Mouse (Mus musculus) mouse trophoblast stem cell (cell line): ENCODE measurements around the gene Gm7271.

Experiments used
- in situ Hi-C, 2 experiments: fragments of 300-500 bp; cut with MseI, MboI; formaldehyde crosslinking; loops; 2 replicates in 1 of 2; 3 replicates in 1 of 2; pipeline ENCODE4 v1.15.1; 2025

The Gm7271 gene

GRCm38 (mm10) chr5:76483811-76484210 is at the start of gene Gm7271:
TSS of gene Gm7271 (plus strand) at chr5:76484040.
- in situ Hi-C loops, result no loop called here

- in situ Hi-C loops, result no loop called here
Observed at GRCm38 (mm10) chr5:76437100-76437499, 46.7 kb upstream of the Gm7271 start.

GRCm38 (mm10) chr5:76437696-76438095 is 46.1 kb upstream of the Gm7271 start:
- in situ Hi-C loops, result no loop called here

GRCm38 (mm10) chr5:76441431-76441830 is 42.4 kb upstream of the Gm7271 start:
- in situ Hi-C loops, result no loop called here

- in situ Hi-C loops, result no loop called here
Observed at GRCm38 (mm10) chr5:76474931-76475330, 8.9 kb upstream of the Gm7271 start.

- in situ Hi-C loops, result no loop called here
Observed at GRCm38 (mm10) chr5:76476873-76477272, 7.0 kb upstream of the Gm7271 start.

- in situ Hi-C loops, result no loop called here
Observed at GRCm38 (mm10) chr5:76477764-76478163, 6.1 kb upstream of the Gm7271 start.

- in situ Hi-C loops, result no loop called here
Observed at GRCm38 (mm10) chr5:76495126-76495525, 11.3 kb downstream of the Gm7271 start.

- in situ Hi-C loops, result no loop called here
Observed at GRCm38 (mm10) chr5:76522446-76522845, 38.6 kb downstream of the Gm7271 start.

- in situ Hi-C loops, result no loop called here
Observed at GRCm38 (mm10) chr5:76524623-76525022, 40.8 kb downstream of the Gm7271 start.

GRCm38 (mm10) chr5:76525066-76525465 is 41.2 kb downstream of the Gm7271 start:
- in situ Hi-C loops, result no loop called here

- in situ Hi-C loops, result no loop called here
Observed at GRCm38 (mm10) chr5:76525829-76526228, 42.0 kb downstream of the Gm7271 start.

- in situ Hi-C loops, result no loop called here
Observed at GRCm38 (mm10) chr5:76529040-76529703, 45.3 kb downstream of the Gm7271 start, which contains the start of gene Exoc1. TSS of gene Exoc1 (plus strand) at chr5:76529311.

GRCm38 (mm10) chr5:76529704-76530066 is 45.8 kb downstream of the Gm7271 start:
- in situ Hi-C loops, result no loop called here

- in situ Hi-C loops, result no loop called here
Observed at GRCm38 (mm10) chr5:76533186-76533585, 49.3 kb downstream of the Gm7271 start.

- in situ Hi-C loops, result no loop called here
Observed at GRCm38 (mm10) chr5:76536231-76536630, 52.4 kb downstream of the Gm7271 start.

GRCm38 (mm10) chr5:76537578-76537977 is 53.7 kb downstream of the Gm7271 start:
- in situ Hi-C loops, result no loop called here

GRCm38 (mm10) chr5:76540181-76540580 is 56.3 kb downstream of the Gm7271 start:
- in situ Hi-C loops, result no loop called here

- in situ Hi-C loops, result no loop called here
Observed at GRCm38 (mm10) chr5:76540842-76541241, 57.0 kb downstream of the Gm7271 start.

- in situ Hi-C loops, result no loop called here
Observed at GRCm38 (mm10) chr5:76543200-76543599, 59.4 kb downstream of the Gm7271 start.

GRCm38 (mm10) chr5:76550426-76550825 is 66.6 kb downstream of the Gm7271 start:
- in situ Hi-C loops, result no loop called here

GRCm38 (mm10) chr5:76565321-76565720 is 81.5 kb downstream of the Gm7271 start:
- in situ Hi-C loops, result no loop called here
